Mouse (Mus musculus) cerebellum, adult (tissue): ENCODE results near the gene Polq.

Experiments
- ATAC-seq: cut with Nextera tagmentation; 2 replicates; pipeline ENCODE4 v1.9.2; 2017; ENCODE audit warnings: mild to moderate bottlenecking, moderate library complexity, mixed read lengths; ENCODE audit not compliant: insufficient number of reproducible peaks, low FRiP score, low TSS enrichment

The Polq gene

GRCm38 (mm10) chr16:37011061-37011921 is at the start of gene Polq:
Gene Polq, plus strand, starts transcription at chr16:37011786.
- ATAC-seq, result peak; percentile 97

GRCm38 (mm10) chr16:36963415-36963814 is 48.2 kb upstream of the Polq start:
- ATAC-seq, result no peak

- no peak for ATAC-seq
Measured at GRCm38 (mm10) chr16:36979127-36979526, 32.5 kb upstream of the Polq start.

GRCm38 (mm10) chr16:36983796-36984195 is 27.8 kb upstream of the Polq start:
- ATAC-seq, result no peak

GRCm38 (mm10) chr16:36985636-36986042 is 25.9 kb upstream of the Polq start:
- ATAC-seq, result no peak

GRCm38 (mm10) chr16:36987399-36987798 is 24.2 kb upstream of the Polq start:
- no peak for ATAC-seq

- ATAC-seq, result no peak
Measured at GRCm38 (mm10) chr16:36988066-36988465, 23.5 kb upstream of the Polq start.

- ATAC-seq, result no peak
Measured at GRCm38 (mm10) chr16:36989493-36989892, 22.1 kb upstream of the Polq start.

GRCm38 (mm10) chr16:36989999-36990625 is 21.5 kb upstream of the Polq start, which contains the start of gene Fbxo40:
Gene Fbxo40, minus strand, starts transcription at chr16:36990467.
- no peak for ATAC-seq

- no peak for ATAC-seq
Measured at GRCm38 (mm10) chr16:36997650-36998049, 13.9 kb upstream of the Polq start.

- ATAC-seq, result peak; percentile 78
Measured at GRCm38 (mm10) chr16:36999366-36999972, 12.1 kb upstream of the Polq start.

- ATAC-seq, result no peak
Measured at GRCm38 (mm10) chr16:37009262-37009661, 2.3 kb upstream of the Polq start.

GRCm38 (mm10) chr16:37010370-37010769 is 1.2 kb upstream of the Polq start:
- peak; percentile 41; the same call in 1 of the 2 replicates for ATAC-seq

GRCm38 (mm10) chr16:37011922-37012289 is 320 bp downstream of the Polq start:
- ATAC-seq, result peak; percentile 38; the same call in 1 of the 2 replicates

GRCm38 (mm10) chr16:37012336-37012735 is 750 bp downstream of the Polq start:
- no peak for ATAC-seq

GRCm38 (mm10) chr16:37027581-37027980 is 16.0 kb downstream of the Polq start:
- no peak for ATAC-seq

GRCm38 (mm10) chr16:37031996-37032395 is 20.4 kb downstream of the Polq start:
- ATAC-seq, result no peak

GRCm38 (mm10) chr16:37034751-37035150 is 23.2 kb downstream of the Polq start:
- no peak for ATAC-seq

- no peak for ATAC-seq
Measured at GRCm38 (mm10) chr16:37059631-37060030, 48.0 kb downstream of the Polq start.

- no peak for ATAC-seq
Measured at GRCm38 (mm10) chr16:37061261-37061660, 49.7 kb downstream of the Polq start.

GRCm38 (mm10) chr16:37072354-37072753 is 60.8 kb downstream of the Polq start:
- ATAC-seq, result no peak
